Mouse (Mus musculus): ENCODE data around the gene Mmp20.

- TF ChIP-seq MAX (IDR thresholded peaks at IDR 0.05; ENCODE audit: low read depth) (no peak), E2F4 (IDR thresholded peaks at IDR 0.05; ENCODE audit: insufficient read depth) (no peak), POLR2A (IDR thresholded peaks at IDR 0.05; ENCODE audit: insufficient read length, low read depth) (no peak), MYOD1 (IDR thresholded peaks at IDR 0.05; ENCODE audit: control insufficient read depth in 1 of 3, insufficient read length in 2 of 3, low read depth in 2 of 3) (no peak), SRF (IDR thresholded peaks at IDR 0.05; ENCODE audit: control insufficient read depth, insufficient read length, low read depth) (no peak), TCF12 (IDR thresholded peaks at IDR 0.05; ENCODE audit: insufficient read depth, poor library complexity, severe bottlenecking) (no peak), REST (IDR thresholded peaks at IDR 0.05; ENCODE audit: insufficient read depth, insufficient read length) (no peak), POLR2AphosphoS2 (IDR thresholded peaks at IDR 0.05; ENCODE audit: insufficient read length, low read depth) (no peak), MYOG (IDR thresholded peaks at IDR 0.05; ENCODE audit: control insufficient read depth in 1 of 3, insufficient read depth in 1 of 3, insufficient read length in 2 of 3, low read depth in 2 of 3) (no peak), USF1 (IDR thresholded peaks at IDR 0.05; ENCODE audit: low read depth) (no peak)
Measured at GRCm38 (mm10) chr9:7714908-7715175, 86.8 kb downstream of the Mmp20 start.

All from myocyte (in vitro differentiated cells).